Mouse (Mus musculus) midbrain, embryonic 13.5 days (tissue): ENCODE data around the gene Aplp2. TPM values are rescaled to one million over a fixed set of nuclear protein-coding genes. Genes with fewer than 3 reads are reported as not detected.

Source experiments
- ATAC-seq: fragments of 200-750 bp; cut with Nextera tagmentation; 2 replicates; pipeline ENCODE4 v1.8.0; 2017; ENCODE audit warnings: mild to moderate bottlenecking, moderate TSS enrichment, moderate library complexity
- H3K27ac ChIP-seq: fragments of 300-500 bp; sonication (generic); 2 replicates; pipeline ENCODE4 v1.5.1; 2015; ENCODE audit warnings: inconsistent platforms, mild to moderate bottlenecking, moderate library complexity
- H3K27me3 ChIP-seq: fragments of 300-500 bp; sonication (generic); 2 replicates; pipeline ENCODE4 v1.6.1; 2015; ENCODE audit warnings: mild to moderate bottlenecking, inconsistent platforms
- H3K36me3 ChIP-seq: fragments of 300-500 bp; sonication (generic); 2 replicates; pipeline ENCODE4 v1.6.1; 2015; ENCODE audit warnings: mild to moderate bottlenecking, inconsistent platforms
- H3K4me1 ChIP-seq: fragments of 300-500 bp; sonication (generic); replicated peaks from 2 replicates; pipeline ENCODE4 v1.6.1; 2015; ENCODE audit warnings: inconsistent platforms
- H3K4me2 ChIP-seq: fragments of 300-500 bp; sonication (generic); replicated peaks from 2 replicates; pipeline ENCODE4 v1.6.1; 2015; ENCODE audit warnings: moderate library complexity, mild to moderate bottlenecking, inconsistent platforms
- H3K4me3 ChIP-seq: fragments of 300-500 bp; sonication (generic); replicated peaks from 2 replicates; pipeline ENCODE4 v1.5.1; 2015; ENCODE audit warnings: mild to moderate bottlenecking, inconsistent platforms
- H3K9ac ChIP-seq: fragments of 300-500 bp; sonication (generic); replicated peaks from 2 replicates; pipeline ENCODE4 v1.6.1; 2015; ENCODE audit warnings: mild to moderate bottlenecking, inconsistent platforms
- H3K9me3 ChIP-seq: fragments of 300-500 bp; sonication (generic); 2 replicates; pipeline ENCODE4 v1.6.1; 2016; ENCODE audit warnings: mild to moderate bottlenecking, inconsistent platforms
- WGBS: fragments of 180-500 bp; shearing (Covaris S2); methylation state at CpG from one replicate; pipeline ENCODE4 v1.1.7; 2015; 5-methylcytosine and 5-hydroxymethylcytosine counted together
- polyA plus RNA-seq: library from polyadenylated mRNA; unstranded; fragments of >200 nt; fragmentation: Nextera tagmentation; extraction: Ambion mirVana; gene quantifications from 2 replicates; pipeline ENCODE4 v1.2.1, GENCODE M21; 2015

The Aplp2 gene
- polyA plus RNA-seq, 1 experiment from 2014 or later: 270 TPM

- H3K36me3 ChIP-seq: no peaks in the 10 kb centered on the region
- no peak overlapping the region for H3K4me2 ChIP-seq
- H3K9me3 ChIP-seq: no peaks in the 10 kb centered on the region
- no peak for ATAC-seq
- H3K27ac ChIP-seq: no peak overlapping the region
- H3K4me1 ChIP-seq: peaks cover under 1% of the 10 kb centered on the region; the same call in 1 of the 2 replicates
- H3K4me3 ChIP-seq: no peak overlapping the region
- H3K27me3 ChIP-seq: no peaks in the 10 kb centered on the region
- no peak overlapping the region for H3K9ac ChIP-seq
- 94% methylated on average over 11 of the region's 11 CpGs for WGBS
Observed at GRCm38 (mm10) chr9:31117088-31117487, 94.5 kb downstream of the Aplp2 start.

- Histone ChIP-seq H3K4me2 (no peak overlapping the region), H3K27me3 (no peaks in the 10 kb centered on the region), H3K9ac (no peak overlapping the region), H3K36me3 (no peaks in the 10 kb centered on the region), H3K9me3 (no peaks in the 10 kb centered on the region), H3K4me1 (no peaks in the 10 kb centered on the region), H3K4me3 (no peak overlapping the region), H3K27ac (no peak overlapping the region)
- ATAC-seq: no peak
Observed at GRCm38 (mm10) chr9:31115586-31115985, 96.0 kb downstream of the Aplp2 start.

GRCm38 (mm10) chr9:31108464-31108863 is 103.2 kb downstream of the Aplp2 start:
- no peak overlapping the region for H3K4me2 ChIP-seq
- H3K27ac ChIP-seq: no peak overlapping the region
- H3K4me1 ChIP-seq: no peaks in the 10 kb centered on the region
- no peak overlapping the region for H3K9ac ChIP-seq
- 89% methylated on average over 8 of the region's 8 CpGs for WGBS
- H3K9me3 ChIP-seq: no peaks in the 10 kb centered on the region
- no peaks in the 10 kb centered on the region for H3K36me3 ChIP-seq
- no peak for ATAC-seq
- no peak overlapping the region for H3K4me3 ChIP-seq
- H3K27me3 ChIP-seq: no peaks in the 10 kb centered on the region

Other genes with a start within 250 kb of the Aplp2 start
- gene Zbtb44, start 181.2 kb downstream of the Aplp2 start, polyA plus RNA-seq: 4.4 and 5.5 TPM in 2 replicates
- gene St14, start 80.0 kb downstream of the Aplp2 start, polyA plus RNA-seq: 0.50 and 0.57 TPM in 2 replicates
- gene Prdm10, start 68.7 kb upstream of the Aplp2 start, polyA plus RNA-seq: 9.1 and 9.5 TPM in 2 replicates
- 30.2 and 32.1 TPM in 2 replicates for gene Nfrkb, start 174.4 kb upstream of the Aplp2 start, polyA plus RNA-seq